Mouse (Mus musculus) forebrain, embryonic 15.5 days (tissue): ENCODE measurements around the gene Cers4. TPM values are rescaled to one million over a fixed set of nuclear protein-coding genes. Genes with fewer than 3 reads are reported as not detected.

Experiments
- ATAC-seq: fragments of 200-750 bp; cut with Nextera tagmentation; replicated peaks from 2 replicates; pipeline ENCODE4 v1.8.0; 2017; ENCODE audit warnings: mild to moderate bottlenecking, moderate TSS enrichment, moderate library complexity
- H3K27ac ChIP-seq: fragments of 300-500 bp; sonication (generic); replicated peaks from 2 replicates; pipeline ENCODE4 v1.5.1; 2015; ENCODE audit warnings: mild to moderate bottlenecking, inconsistent platforms
- H3K27me3 ChIP-seq: fragments of 300-500 bp; sonication (generic); 2 replicates; pipeline ENCODE4 v1.6.1; 2015; ENCODE audit warnings: inconsistent platforms
- H3K36me3 ChIP-seq: fragments of 300-500 bp; sonication (generic); 2 replicates; pipeline ENCODE4 v1.6.1; 2015; ENCODE audit warnings: mild to moderate bottlenecking, inconsistent platforms
- H3K4me1 ChIP-seq: fragments of 300-500 bp; sonication (generic); 2 replicates; pipeline ENCODE4 v1.6.1; 2015; ENCODE audit warnings: inconsistent platforms
- H3K4me2 ChIP-seq: fragments of 300-500 bp; sonication (generic); replicated peaks from 2 replicates; pipeline ENCODE4 v1.6.1; 2015; ENCODE audit warnings: mild to moderate bottlenecking, inconsistent platforms
- H3K4me3 ChIP-seq: fragments of 300-500 bp; sonication (generic); 2 replicates; pipeline ENCODE4 v1.5.1; 2015; ENCODE audit warnings: mild to moderate bottlenecking, inconsistent platforms
- H3K9ac ChIP-seq: fragments of 300-500 bp; sonication (generic); replicated peaks from 2 replicates; pipeline ENCODE4 v1.6.1; 2015; ENCODE audit warnings: mild to moderate bottlenecking, inconsistent platforms
- H3K9me3 ChIP-seq: fragments of 300-500 bp; sonication (generic); 2 replicates; pipeline ENCODE4 v1.6.1; 2016; ENCODE audit warnings: inconsistent platforms
- WGBS: fragments of 180-500 bp; shearing (Covaris S2); methylation state at CpG from one replicate; pipeline ENCODE4 v1.1.7; 2015; ENCODE audit warnings: mixed read lengths; 5-methylcytosine and 5-hydroxymethylcytosine counted together
- polyA plus RNA-seq: library from polyadenylated mRNA; unstranded; fragments of >200 nt; fragmentation: Nextera tagmentation; extraction: Ambion mirVana; gene quantifications from 2 replicates; pipeline ENCODE4 v1.2.1, GENCODE M21; 2015

Cers4 gene
- polyA plus RNA-seq, 1 experiment from 2014 or later, result 42.3 TPM

- Histone ChIP-seq H3K9me3 (no peaks in the 10 kb centered on the region), H3K27ac (no peak overlapping the region), H3K27me3 (no peaks in the 10 kb centered on the region), H3K4me3 (no peak overlapping the region), H3K4me1 (peaks cover 16% of the 10 kb centered on the region), H3K4me2 (no peak overlapping the region), H3K9ac (no peak overlapping the region), H3K36me3 (0 out of 2 replicates have a peak, but pooled peaks cover 2% of the 10 kb centered on the region)
- 72% methylated on average over 5 of the region's 5 CpGs for WGBS
- ATAC-seq, result no peak
These were observed 14.7 kb downstream of the Cers4 start for GRCm38 (mm10) chr8:4507527-4507926.

DNA sequence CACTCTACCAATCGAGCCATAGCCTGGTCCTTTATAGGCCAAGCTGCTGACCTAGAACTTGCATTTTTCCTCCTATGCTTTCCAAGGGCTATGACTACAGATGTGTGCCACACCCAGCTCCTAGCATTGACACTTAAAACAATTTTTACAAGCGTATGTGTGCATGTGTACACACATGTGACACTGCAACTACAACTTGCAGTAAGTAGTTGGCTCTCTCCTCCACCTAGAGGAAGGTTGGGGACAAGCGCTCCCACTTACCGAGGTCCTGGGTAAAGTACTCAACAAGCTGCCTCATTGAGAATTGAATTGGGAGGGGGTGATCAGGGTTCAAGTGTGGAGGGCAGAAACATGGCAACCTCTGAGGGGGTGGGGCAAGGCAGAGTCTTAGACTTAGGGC, 18.0 kb downstream of the Cers4 start:
- H3K27ac ChIP-seq, result peak overlapping the region; percentile 19; the same call in 1 of the 2 replicates
- no peaks in the 10 kb centered on the region for H3K27me3 ChIP-seq
- no peaks in the 10 kb centered on the region for H3K9me3 ChIP-seq
- ATAC-seq, result 0 out of 2 replicates have a peak, but pooled peaks have one; percentile 14
- no peak overlapping the region for H3K4me2 ChIP-seq
- no peak overlapping the region for H3K9ac ChIP-seq
- 78% methylated on average over 4 of the region's 4 CpGs for WGBS
- no peak overlapping the region for H3K4me3 ChIP-seq
- no peaks in the 10 kb centered on the region for H3K36me3 ChIP-seq
- H3K4me1 ChIP-seq, result peaks cover 17% of the 10 kb centered on the region

GRCm38 (mm10) chr8:4511429-4512115, 18.7 kb downstream of the Cers4 start:
- Histone ChIP-seq H3K4me1 (peaks cover 17% of the 10 kb centered on the region), H3K4me2 (no peak overlapping the region), H3K4me3 (no peak overlapping the region), H3K9ac (no peak overlapping the region), H3K9me3 (no peaks in the 10 kb centered on the region), H3K27ac (peak overlapping the region; percentile 41), H3K27me3 (no peaks in the 10 kb centered on the region), H3K36me3 (no peaks in the 10 kb centered on the region)
- ATAC-seq, result peak; percentile 33; the same call in 1 of the 2 replicates
- WGBS, result 5% methylated on average over 2 of the region's 2 CpGs

GRCm38 (mm10) chr8:4512116-4512495, 19.3 kb downstream of the Cers4 start:
- no peak overlapping the region for H3K4me3 ChIP-seq
- H3K36me3 ChIP-seq, result peaks cover 5% of the 10 kb centered on the region
- H3K9me3 ChIP-seq, result no peaks in the 10 kb centered on the region
- ATAC-seq, result peak; percentile 52
- H3K27ac ChIP-seq, result peak overlapping the region; percentile 41
- no peaks in the 10 kb centered on the region for H3K27me3 ChIP-seq
- H3K4me1 ChIP-seq, result peaks cover 17% of the 10 kb centered on the region
- H3K9ac ChIP-seq, result no peak overlapping the region
- 3% methylated on average over 8 of the region's 8 CpGs for WGBS
- no peak overlapping the region for H3K4me2 ChIP-seq

DNA sequence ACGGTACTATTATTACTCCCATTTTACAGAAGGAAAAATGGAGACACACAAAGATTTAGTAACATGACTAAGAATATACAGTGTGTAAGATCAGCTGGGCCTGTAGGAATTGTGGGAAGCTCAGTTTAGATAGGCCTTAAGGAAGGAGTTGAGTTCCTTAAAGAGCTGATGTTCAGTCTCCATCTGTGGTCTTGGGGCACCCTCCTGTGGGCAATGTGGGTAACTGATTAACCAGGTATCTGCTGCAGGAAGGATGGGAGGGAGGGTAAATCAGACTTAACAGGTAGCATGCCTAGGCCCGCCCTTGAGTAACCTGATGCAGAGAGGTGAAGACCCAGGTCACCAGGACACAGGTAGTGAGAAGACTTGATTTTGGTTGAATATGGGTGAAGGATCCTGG, 23.3 kb downstream of the Cers4 start:
- no peak overlapping the region for H3K9ac ChIP-seq
- no peaks in the 10 kb centered on the region for H3K27me3 ChIP-seq
- H3K4me2 ChIP-seq, result no peak overlapping the region
- peaks cover 15% of the 10 kb centered on the region for H3K4me1 ChIP-seq
- 88% methylated on average over 2 of the region's 2 CpGs for WGBS
- H3K9me3 ChIP-seq, result no peaks in the 10 kb centered on the region
- H3K4me3 ChIP-seq, result no peak overlapping the region
- H3K27ac ChIP-seq, result no peak overlapping the region
- H3K36me3 ChIP-seq, result peaks cover 43% of the 10 kb centered on the region
- ATAC-seq, result no peak

DNA sequence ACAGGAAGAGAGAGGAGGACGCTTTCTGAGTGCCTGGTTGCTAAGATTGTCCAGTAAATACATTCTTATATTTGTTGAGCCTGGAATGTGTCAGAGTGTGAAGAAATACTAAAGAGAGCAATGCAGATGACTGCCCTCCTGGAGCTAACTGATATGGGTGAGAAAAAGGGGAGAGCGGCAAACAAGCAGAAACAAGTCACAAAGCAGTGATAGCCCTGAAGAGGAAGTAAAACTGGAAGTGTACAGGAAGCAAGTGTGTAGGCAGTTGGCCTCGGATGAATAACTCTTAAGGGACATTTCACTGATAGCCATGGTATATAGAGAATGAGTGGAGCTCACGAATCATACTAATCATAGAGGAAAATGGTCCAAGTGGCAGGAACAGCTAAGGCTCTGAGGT, 28.6 kb downstream of the Cers4 start:
- Histone ChIP-seq H3K27me3 (no peaks in the 10 kb centered on the region), H3K4me2 (no peak overlapping the region), H3K9ac (no peak overlapping the region), H3K4me3 (no peak overlapping the region), H3K27ac (no peak overlapping the region), H3K4me1 (no peaks in the 10 kb centered on the region), H3K36me3 (peaks cover 63% of the 10 kb centered on the region), H3K9me3 (no peaks in the 10 kb centered on the region)
- WGBS, result 91% methylated on average over 4 of the region's 4 CpGs
- ATAC-seq, result no peak

DNA sequence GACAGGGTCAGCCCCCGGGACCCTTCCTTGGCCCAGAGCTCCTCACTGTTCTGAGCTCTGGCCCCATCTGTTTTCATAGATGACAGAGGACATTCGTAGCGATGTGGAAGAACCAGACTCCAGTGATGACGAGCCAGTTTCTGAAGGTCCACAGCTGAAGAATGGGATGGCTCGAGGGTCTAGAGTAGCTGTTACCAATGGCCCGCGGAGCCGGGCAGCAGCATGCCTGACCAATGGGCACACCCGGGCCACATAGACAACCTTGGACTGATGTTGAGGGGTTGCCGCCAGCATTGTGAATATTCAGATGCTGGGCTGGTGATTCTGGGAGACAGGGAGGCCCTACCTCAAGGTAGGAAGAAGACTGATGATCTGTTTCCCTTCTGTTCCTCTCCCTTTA, 30.7 kb downstream of the Cers4 start:
- no peaks in the 10 kb centered on the region for H3K27me3 ChIP-seq
- H3K36me3 ChIP-seq, result peaks cover 48% of the 10 kb centered on the region
- no peak overlapping the region for H3K9ac ChIP-seq
- 95% methylated on average over 10 of the region's 10 CpGs for whole genome bisulfite sequencing
- ATAC-seq, result no peak
- no peak overlapping the region for H3K4me3 ChIP-seq
- H3K9me3 ChIP-seq, result no peaks in the 10 kb centered on the region
- no peak overlapping the region for H3K27ac ChIP-seq
- H3K4me2 ChIP-seq, result no peak overlapping the region
- H3K4me1 ChIP-seq, result no peaks in the 10 kb centered on the region

Other genes with a start within 250 kb of the Cers4 start
- 3.1 and 3.4 TPM in 2 replicates for gene Tgfbr3l, start 244.8 kb upstream of the Cers4 start, polyA plus RNA-seq
- 73.5 and 74.7 TPM in 2 replicates for gene Snapc2, start 239.9 kb upstream of the Cers4 start, polyA plus RNA-seq
- gene Ctxn1, start 233.8 kb upstream of the Cers4 start, polyA plus RNA-seq, result 397 and 404 TPM in 2 replicates
- 42.6 and 43.3 TPM in 2 replicates for gene Timm44, start 217.1 kb upstream of the Cers4 start, polyA plus RNA-seq
- gene Ccl25, start 167.8 kb upstream of the Cers4 start, polyA plus RNA-seq, result 21.7 and 22.6 TPM in 2 replicates
- gene Elavl1, start 167.6 kb upstream of the Cers4 start, polyA plus RNA-seq, result 149 and 159 TPM in 2 replicates
- 17.2 and 20.8 TPM in 2 replicates for gene Zfp958, start 120.1 kb downstream of the Cers4 start, polyA plus RNA-seq